In the genomic region with DNA sequence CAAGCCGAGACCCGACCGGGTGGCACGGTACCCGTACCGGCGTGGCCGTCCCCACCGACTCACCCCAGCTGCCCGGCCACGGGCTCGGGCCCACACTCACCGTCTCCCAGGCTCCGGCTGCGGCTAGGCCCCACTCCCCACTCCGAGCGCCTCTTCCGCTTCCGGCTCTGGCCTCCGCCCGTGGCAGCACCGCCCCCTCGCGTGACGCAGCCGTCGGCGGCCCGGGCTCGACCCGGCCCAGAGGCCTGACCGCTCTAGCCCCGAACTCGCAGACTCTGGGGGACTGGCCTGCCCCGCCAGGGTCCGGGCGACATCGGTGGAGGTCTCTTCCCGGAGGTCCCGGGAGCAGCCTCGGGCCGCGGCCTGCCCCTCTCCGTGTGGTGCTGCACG, we compare ENCODE assay signal across 8 mouse cellular contexts. TPM values are rescaled to one million over a fixed set of nuclear protein-coding genes. Genes with fewer than 3 reads are reported as not detected.
DNase-seq lines count a peak whose midpoint lies in the region; ATAC-seq and TF ChIP-seq lines count a peak whose summit lies in the region.

No protein-coding gene starts in this region.

- TF ChIP-seq POLR2A in heart, adult 2 months (IDR thresholded peaks at IDR 0.05; ENCODE audit: insufficient read depth, low read depth, low read length): peak; percentile 73
- TF ChIP-seq POLR2A in kidney, adult 2 months (IDR thresholded peaks at IDR 0.05; ENCODE audit: low read depth, low read length): peak; percentile 55

- H3K79me2 ChIP-seq in heart, adult 2 months (replicated peaks; ENCODE audit: control insufficient read depth, insufficient read depth, low read length): peaks cover 7% of the 10 kb centered on the region

- peak; percentile 92 for DNase-seq in 416B (ENCODE audit: low read depth)
- DNase-seq in adrenal gland, postnatal 4 days (ENCODE audit: low spot score in 2 of 2): peak; percentile 89 to 94
- peak; percentile 98 for DNase-seq in heart, adult 2 months
- peak; percentile 97 for DNase-seq in kidney, adult 2 months
- peak; percentile 92 to 95 for DNase-seq in spleen, adult 18-20 months

- peak; percentile 91 for ATAC-seq in embryonic facial prominence, embryonic 13.5 days (ENCODE audit: insufficient number of reproducible peaks, insufficient read depth, low FRiP score, low TSS enrichment, low read depth)
- ATAC-seq in limb, embryonic 13.5 days (ENCODE audit: low FRiP score, low read depth): peak; percentile 91
- peak; percentile 94 for ATAC-seq in midbrain, embryonic 15.5 days (replicated peaks)

- H3K4me1 ChIP-seq in embryonic facial prominence, embryonic 13.5 days: peaks cover 35% of the 10 kb centered on the region
- peaks cover 18% of the 10 kb centered on the region for H3K4me1 ChIP-seq in heart, adult 2 months (ENCODE audit: control insufficient read depth, insufficient read depth, low read length)
- peaks cover 25% of the 10 kb centered on the region for H3K4me1 ChIP-seq in kidney, adult 2 months (ENCODE audit: control insufficient read depth, insufficient read depth, low read length)
- H3K4me1 ChIP-seq in limb, embryonic 13.5 days: peaks cover 37% of the 10 kb centered on the region
- H3K4me1 ChIP-seq in midbrain, embryonic 15.5 days: peaks cover 39% of the 10 kb centered on the region

- H3K4me3 ChIP-seq in embryonic facial prominence, embryonic 13.5 days: peak overlapping the region; percentile 94
- peak overlapping the region; percentile 74 for H3K4me3 ChIP-seq in heart, adult 2 months
- peak overlapping the region; percentile 96 for H3K4me3 ChIP-seq in kidney, adult 2 months (ENCODE audit: insufficient read depth, low read depth, low read length)
- H3K4me3 ChIP-seq in limb, embryonic 13.5 days: peak overlapping the region; percentile 93
- H3K4me3 ChIP-seq in midbrain, embryonic 15.5 days: peak overlapping the region; percentile 59

- H3K9ac ChIP-seq in embryonic facial prominence, embryonic 13.5 days: peak overlapping the region; percentile 98
- peak overlapping the region; percentile 98 for H3K9ac ChIP-seq in heart, adult 2 months (ENCODE audit: low read depth, low read length)
- H3K9ac ChIP-seq in limb, embryonic 13.5 days: peak overlapping the region; percentile 97
- peak overlapping the region; percentile 75 for H3K9ac ChIP-seq in midbrain, embryonic 15.5 days

- intact Hi-C loops in heart, adult 2 months (cut with DNase I): loop anchor here (2.0 to 5.0 kb wide), 4 partner anchors 72 to 232 kb away; a partner anchor contains a TSS

- H3K9me3 ChIP-seq in embryonic facial prominence, embryonic 13.5 days: no peaks in the 10 kb centered on the region
- no peaks in the 10 kb centered on the region for H3K9me3 ChIP-seq in limb, embryonic 13.5 days
- H3K9me3 ChIP-seq in midbrain, embryonic 15.5 days: no peaks in the 10 kb centered on the region

- peaks cover 18% of the 10 kb centered on the region for H3K36me3 ChIP-seq in embryonic facial prominence, embryonic 13.5 days
- H3K36me3 ChIP-seq in heart, adult 2 months (ENCODE audit: control insufficient read depth, insufficient read depth, low read length): peaks cover 11% of the 10 kb centered on the region
- peaks cover 2% of the 10 kb centered on the region; the same call in 1 of the 2 replicates for H3K36me3 ChIP-seq in kidney, adult 2 months (ENCODE audit: control insufficient read depth, insufficient read depth, low read length)
- H3K36me3 ChIP-seq in limb, embryonic 13.5 days: peaks cover 19% of the 10 kb centered on the region
- peaks cover 8% of the 10 kb centered on the region for H3K36me3 ChIP-seq in midbrain, embryonic 15.5 days (replicated peaks)

- WGBS in embryonic facial prominence, embryonic 13.5 days: under 1% methylated on average over 45 of the region's 45 CpGs
- WGBS in heart, adult 2 months: 1% methylated on average over 45 of the region's 45 CpGs
- WGBS in kidney, adult 2 months: 1% methylated on average over 45 of the region's 45 CpGs
- WGBS in limb, embryonic 13.5 days: under 1% methylated on average over 41 of the region's 45 CpGs
- WGBS in midbrain, embryonic 15.5 days: 0% methylated on average over 44 of the region's 45 CpGs

- peak overlapping the region; percentile 99 for H3K27ac ChIP-seq in embryonic facial prominence, embryonic 13.5 days
- H3K27ac ChIP-seq in heart, adult 2 months: peak overlapping the region; percentile 100
- peak overlapping the region; percentile 99 for H3K27ac ChIP-seq in kidney, adult 2 months (ENCODE audit: insufficient read depth, low read depth, low read length)
- H3K27ac ChIP-seq in limb, embryonic 13.5 days: peak overlapping the region; percentile 98
- peak overlapping the region; percentile 98 for H3K27ac ChIP-seq in midbrain, embryonic 15.5 days

- TF ChIP-seq EP300 in heart, adult 2 months (IDR thresholded peaks at IDR 0.05; ENCODE audit: insufficient read depth, low read depth, low read length): no peak

- TF ChIP-seq CTCF in heart, adult 2 months (IDR thresholded peaks at IDR 0.05): no peak
- TF ChIP-seq CTCF in kidney, adult 2 months (conservative IDR thresholded peaks at IDR 0.05; ENCODE audit: insufficient read depth, insufficient read length, low read depth, low read length): no peak

- peak overlapping the region; percentile 97 for H3K4me2 ChIP-seq in embryonic facial prominence, embryonic 13.5 days
- H3K4me2 ChIP-seq in limb, embryonic 13.5 days (replicated peaks): peak overlapping the region; percentile 96
- H3K4me2 ChIP-seq in midbrain, embryonic 15.5 days: peak overlapping the region; percentile 97

- no peaks in the 10 kb centered on the region for H3K27me3 ChIP-seq in embryonic facial prominence, embryonic 13.5 days
- H3K27me3 ChIP-seq in heart, adult 2 months (ENCODE audit: control insufficient read depth, insufficient read depth, low read length): no peaks in the 10 kb centered on the region
- no peaks in the 10 kb centered on the region for H3K27me3 ChIP-seq in kidney, adult 2 months (replicated peaks; ENCODE audit: control insufficient read depth, insufficient read depth, low read length)
- no peaks in the 10 kb centered on the region for H3K27me3 ChIP-seq in limb, embryonic 13.5 days
- no peaks in the 10 kb centered on the region for H3K27me3 ChIP-seq in midbrain, embryonic 15.5 days (replicated peaks)

RNA-seq across cellular contexts. Expression of a gene that starts 0.7 kb away (rescaled TPM):
- 10 to 100 TPM; 72.6 to 82.5 TPM for total RNA-seq in adrenal gland, postnatal 4 days (2021)
- 71.7 and 74.5 TPM in 2 replicates for polyA plus RNA-seq in embryonic facial prominence, embryonic 13.5 days (2015; fragmentation: Nextera tagmentation; extraction: Ambion mirVana)
- total RNA-seq in heart, adult 2 months (2021): 10 to 100 TPM; 27.6 to 33.8 TPM
- polyA plus RNA-seq in heart, adult 2 months (2012; rRNA removed): 61.7 and 124 TPM in 2 replicates
- polyA plus RNA-seq in kidney, adult 2 months (2012; rRNA removed): 71.1 and 81.0 TPM in 2 replicates
- 77.3 and 82.8 TPM in 2 replicates for polyA plus RNA-seq in limb, embryonic 13.5 days (2015; fragmentation: Nextera tagmentation; extraction: Ambion mirVana)
- polyA plus RNA-seq in midbrain, embryonic 15.5 days (2015; fragmentation: Nextera tagmentation; extraction: Ambion mirVana): 75.4 and 86.2 TPM in 2 replicates

RNA-seq across cellular contexts. Expression of a gene that starts 56.6 kb away (rescaled TPM):
- 10 to 100 TPM; 19.0 to 20.4 TPM for total RNA-seq in adrenal gland, postnatal 4 days (2021)
- polyA plus RNA-seq in embryonic facial prominence, embryonic 13.5 days (2015; fragmentation: Nextera tagmentation; extraction: Ambion mirVana): 34.2 and 35.0 TPM in 2 replicates
- total RNA-seq in heart, adult 2 months (2021): 1 to 10 TPM; 5.3 to 5.7 TPM
- 5.5 and 6.6 TPM in 2 replicates for polyA plus RNA-seq in heart, adult 2 months (2012; rRNA removed)
- 7.9 and 8.4 TPM in 2 replicates for polyA plus RNA-seq in kidney, adult 2 months (2012; rRNA removed)
- polyA plus RNA-seq in limb, embryonic 13.5 days (2015; fragmentation: Nextera tagmentation; extraction: Ambion mirVana): 39.3 TPM in 2 replicates
- 35.7 and 36.8 TPM in 2 replicates for polyA plus RNA-seq in midbrain, embryonic 15.5 days (2015; fragmentation: Nextera tagmentation; extraction: Ambion mirVana)

Comparison
In these comparisons a context has a peak if more than half of its experiments do, and no peak if none do; other contexts are left out.
1. Peak in every context shown above with its lines: DNase-seq, ATAC-seq, H3K4me3 ChIP-seq and H3K27ac ChIP-seq.